Mouse (Mus musculus) heart, embryonic 16.5 days (tissue): ENCODE measurements around the gene Cfap206. TPM values are rescaled to one million over a fixed set of nuclear protein-coding genes. Genes with fewer than 3 reads are reported as not detected.

ENCODE experiments used
- ATAC-seq: fragments of 200-750 bp; cut with Nextera tagmentation; replicated peaks from 2 replicates; pipeline ENCODE4 v1.8.0; 2017; ENCODE audit warnings: moderate number of reproducible peaks; ENCODE audit not compliant: insufficient read depth, low FRiP score; ENCODE audit errors: extremely low read depth
- H3K27ac ChIP-seq: fragments of 300-500 bp; sonication (generic); 2 replicates; pipeline ENCODE4 v1.5.1; 2014; ENCODE audit warnings: mild to moderate bottlenecking, low read length, control low read depth, moderate library complexity
- H3K27me3 ChIP-seq: fragments of 300-500 bp; sonication (generic); 2 replicates; pipeline ENCODE4 v1.6.1; 2014; ENCODE audit warnings: low read length, mixed read lengths; ENCODE audit not compliant: control insufficient read depth, insufficient read depth
- H3K36me3 ChIP-seq: fragments of 300-500 bp; sonication (generic); 2 replicates; pipeline ENCODE4 v1.6.1; 2014; ENCODE audit not compliant: control insufficient read depth, insufficient read depth
- H3K4me1 ChIP-seq: fragments of 300-500 bp; sonication (generic); 2 replicates; pipeline ENCODE4 v1.6.1; 2014; ENCODE audit warnings: low read length, mixed read lengths; ENCODE audit not compliant: control insufficient read depth, insufficient read depth
- H3K4me2 ChIP-seq: fragments of 300-500 bp; sonication (generic); 2 replicates; pipeline ENCODE4 v1.6.1; 2014; ENCODE audit warnings: low read depth, mild to moderate bottlenecking, control low read depth, low read length
- H3K4me3 ChIP-seq: fragments of 300-500 bp; sonication (generic); 2 replicates; pipeline ENCODE4 v1.5.1; 2014; ENCODE audit warnings: mild to moderate bottlenecking, control low read depth, low read length
- H3K9ac ChIP-seq: fragments of 300-500 bp; sonication (generic); 2 replicates; pipeline ENCODE4 v1.6.1; 2014; ENCODE audit warnings: low read length, control low read depth
- H3K9me3 ChIP-seq: fragments of 300-500 bp; sonication (generic); replicated peaks from 2 replicates; pipeline ENCODE4 v1.6.1; 2016; ENCODE audit warnings: low read length; ENCODE audit not compliant: control insufficient read depth
- WGBS: fragments of 180-500 bp; shearing (Covaris S2); extraction: QIAGEN DNeasy Blood & Tissue Kit; methylation state at CpG from one replicate; pipeline ENCODE4 v1.1.7; 2014; 5-methylcytosine and 5-hydroxymethylcytosine counted together
- polyA plus RNA-seq: library from polyadenylated mRNA; unstranded; fragments of >200 nt; fragmentation: Nextera tagmentation; extraction: Ambion mirVana; gene quantifications from 2 replicates; pipeline ENCODE4 v1.2.1, GENCODE M21; 2015

The Cfap206 gene
- polyA plus RNA-seq, 1 experiment from 2014 or later, result 1.3 TPM

DNA sequence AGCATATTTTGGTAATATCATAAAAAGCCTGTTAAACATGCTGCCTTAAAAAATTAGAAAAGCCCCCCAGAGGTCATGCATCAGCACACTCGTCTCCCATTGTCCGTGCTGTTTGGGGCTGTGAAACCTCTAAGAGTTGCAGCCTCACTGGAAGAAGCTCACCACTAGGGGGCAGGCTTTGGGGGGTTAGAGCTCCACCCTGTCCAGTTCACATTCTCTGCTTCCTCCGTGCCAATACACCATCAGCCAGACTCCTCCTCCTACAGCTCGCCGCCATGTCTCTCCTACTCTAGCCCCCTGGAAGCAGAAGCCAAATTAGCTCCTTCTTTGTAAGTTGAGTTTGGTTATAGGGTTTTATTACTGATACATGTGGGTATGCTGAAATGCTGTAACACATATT lies 28.5 kb downstream of the Cfap206 start:
- Histone ChIP-seq H3K4me1 (no peaks in the 10 kb centered on the region), H3K4me2 (no peak overlapping the region), H3K27me3 (no peaks in the 10 kb centered on the region), H3K36me3 (no peaks in the 10 kb centered on the region), H3K27ac (no peak overlapping the region), H3K4me3 (no peak overlapping the region), H3K9me3 (no peaks in the 10 kb centered on the region), H3K9ac (no peak overlapping the region)
- no peak for ATAC-seq
- 51% methylated on average over 5 of the region's 5 CpGs for WGBS

DNA sequence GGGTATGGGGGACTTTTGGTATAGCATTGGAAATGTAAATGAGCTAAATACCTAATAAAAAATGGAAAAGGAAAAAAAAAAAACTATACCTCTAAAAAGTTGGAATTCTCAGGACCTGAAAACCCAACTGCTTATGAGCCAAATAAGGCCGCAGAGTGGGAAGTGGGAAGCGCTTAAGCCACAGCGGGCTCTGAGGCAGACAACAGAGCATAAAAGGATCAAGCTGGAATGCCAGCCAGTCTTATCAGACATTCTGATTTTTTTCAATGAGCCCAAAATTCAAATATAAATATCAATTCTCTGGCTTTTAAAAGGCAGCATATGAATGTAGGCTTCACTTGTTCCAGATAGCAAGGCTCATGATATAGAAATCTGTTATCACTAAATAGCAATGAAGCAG lies 42.0 kb downstream of the Cfap206 start:
- H3K4me1 ChIP-seq, result no peaks in the 10 kb centered on the region; the same call in 1 of the 2 replicates
- 68% methylated on average over 3 of the region's 3 CpGs for WGBS
- no peaks in the 10 kb centered on the region for H3K36me3 ChIP-seq
- no peak overlapping the region for H3K9ac ChIP-seq
- H3K9me3 ChIP-seq, result no peaks in the 10 kb centered on the region
- ATAC-seq, result no peak
- no peaks in the 10 kb centered on the region for H3K27me3 ChIP-seq
- no peak overlapping the region for H3K4me3 ChIP-seq
- H3K4me2 ChIP-seq, result peak overlapping the region; percentile 63; the same call in 1 of the 2 replicates
- H3K27ac ChIP-seq, result no peak overlapping the region

DNA sequence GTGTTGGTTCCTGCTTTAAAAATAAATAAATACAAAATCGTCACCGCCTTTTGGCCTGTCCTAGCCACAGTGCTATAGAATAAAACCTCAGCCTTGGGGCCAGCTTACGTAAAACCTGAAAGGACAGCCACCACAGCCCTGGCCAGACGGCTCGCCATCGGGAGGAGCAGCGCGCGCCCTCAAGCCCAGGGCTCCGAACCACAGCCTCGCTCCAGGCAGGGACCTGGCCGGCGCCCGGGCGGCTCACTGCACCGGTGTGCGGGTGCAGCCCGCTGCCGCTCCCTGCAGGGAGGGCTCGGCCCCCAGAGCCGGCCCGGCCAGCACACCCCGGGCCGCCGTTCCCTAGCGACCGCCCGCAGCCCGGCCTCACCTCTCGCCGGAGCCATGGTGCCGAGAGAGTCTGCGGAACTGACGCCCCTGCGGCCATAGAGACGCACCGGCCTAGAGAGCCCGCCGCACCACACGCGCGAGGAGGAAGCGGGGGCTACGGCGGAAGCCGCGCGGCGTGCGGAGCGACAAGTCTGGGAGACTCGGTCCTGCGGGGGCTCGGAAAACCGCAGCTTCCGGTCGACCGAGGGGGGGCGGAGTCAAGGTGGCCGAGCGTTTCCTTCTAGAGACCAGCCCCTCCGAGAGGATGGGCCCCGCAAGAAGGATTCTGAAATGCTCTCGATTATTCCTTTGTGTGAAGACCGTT lies 43.0 kb downstream of the Cfap206 start, which contains the start of gene Slc35a1:
TSS of gene Slc35a1 (minus strand) at position 565 of the 694 bp plus-strand sequence.
- H3K4me2 ChIP-seq, result peak within 1 kb of the TSS; percentile 63
- peak within 1 kb of the TSS; percentile 85 for H3K27ac ChIP-seq
- ATAC-seq, result peak; percentile 98
- no peaks in the 10 kb centered on the region for H3K9me3 ChIP-seq
- H3K36me3 ChIP-seq, result 0 out of 2 replicates have a peak, but pooled peaks cover 2% of the 10 kb centered on the region
- H3K4me3 ChIP-seq, result peak within 1 kb of the TSS; percentile 78
- H3K27me3 ChIP-seq, result no peaks in the 10 kb centered on the region
- WGBS, result under 1% methylated on average over 62 of the region's 65 CpGs
- peak within 1 kb of the TSS; percentile 89 for H3K9ac ChIP-seq
- H3K4me1 ChIP-seq, result no peaks in the 10 kb centered on the region; the same call in 1 of the 2 replicates

DNA sequence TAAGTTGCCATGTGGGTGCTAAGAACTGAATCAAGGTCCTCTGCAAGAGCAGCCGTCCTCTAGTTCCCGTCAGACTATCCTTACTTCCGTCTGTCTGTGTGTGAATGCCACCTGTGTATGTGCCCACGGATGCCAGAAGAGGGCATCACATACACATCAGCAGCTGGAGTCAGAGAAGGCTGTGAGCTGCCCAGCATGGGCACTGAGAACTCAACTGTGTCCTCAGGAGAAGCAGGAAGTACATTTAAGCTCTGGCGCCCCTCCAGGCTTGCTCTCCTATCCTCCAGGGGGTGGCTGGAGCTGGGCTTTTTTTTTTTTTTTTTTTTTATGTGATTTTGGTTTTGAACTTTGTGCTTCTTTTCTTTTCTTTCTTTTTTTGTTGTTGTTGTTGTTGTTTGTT lies 49.5 kb downstream of the Cfap206 start:
- WGBS, result 87% methylated on average over 5 of the region's 5 CpGs
- H3K4me1 ChIP-seq, result no peaks in the 10 kb centered on the region
- no peaks in the 10 kb centered on the region for H3K9me3 ChIP-seq

DNA sequence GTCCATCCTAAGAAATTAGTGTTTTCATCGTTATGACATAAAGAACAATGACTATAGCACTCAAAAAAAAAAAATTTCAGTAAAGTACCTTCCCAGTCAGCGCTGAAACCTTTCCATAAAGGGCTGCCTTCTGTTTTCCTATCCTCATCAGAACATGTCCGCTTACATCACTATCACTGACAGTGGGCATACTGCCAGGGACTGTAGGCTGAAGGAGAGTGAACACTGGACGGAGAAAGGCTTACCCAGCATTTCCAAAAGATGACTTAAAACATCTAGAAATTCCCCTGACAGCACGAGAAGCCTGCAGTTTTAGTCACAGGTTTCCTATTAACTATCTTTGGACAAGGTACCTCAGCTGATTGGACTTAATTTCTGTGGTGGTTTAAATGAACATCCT lies 56.3 kb downstream of the Cfap206 start:
- H3K4me1 ChIP-seq, result peaks cover 4% of the 10 kb centered on the region
- no peak overlapping the region for H3K9ac ChIP-seq
- WGBS, result 49% methylated on average over 5 of the region's 5 CpGs
- no peaks in the 10 kb centered on the region for H3K27me3 ChIP-seq
- no peaks in the 10 kb centered on the region for H3K9me3 ChIP-seq
- no peak overlapping the region for H3K4me3 ChIP-seq
- H3K4me2 ChIP-seq, result no peak overlapping the region
- no peak for ATAC-seq
- H3K36me3 ChIP-seq, result peaks cover 18% of the 10 kb centered on the region
- H3K27ac ChIP-seq, result no peak overlapping the region

More for the DNA sequence above, 49.5 kb downstream of the Cfap206 start:
- H3K36me3 ChIP-seq, result peaks cover 16% of the 10 kb centered on the region; the same call in 1 of the 2 replicates
- H3K27me3 ChIP-seq, result no peaks in the 10 kb centered on the region
- H3K4me2 ChIP-seq, result no peak overlapping the region
- no peak for ATAC-seq
- H3K4me3 ChIP-seq, result no peak overlapping the region
- no peak overlapping the region for H3K9ac ChIP-seq
- no peak overlapping the region for H3K27ac ChIP-seq

DNA sequence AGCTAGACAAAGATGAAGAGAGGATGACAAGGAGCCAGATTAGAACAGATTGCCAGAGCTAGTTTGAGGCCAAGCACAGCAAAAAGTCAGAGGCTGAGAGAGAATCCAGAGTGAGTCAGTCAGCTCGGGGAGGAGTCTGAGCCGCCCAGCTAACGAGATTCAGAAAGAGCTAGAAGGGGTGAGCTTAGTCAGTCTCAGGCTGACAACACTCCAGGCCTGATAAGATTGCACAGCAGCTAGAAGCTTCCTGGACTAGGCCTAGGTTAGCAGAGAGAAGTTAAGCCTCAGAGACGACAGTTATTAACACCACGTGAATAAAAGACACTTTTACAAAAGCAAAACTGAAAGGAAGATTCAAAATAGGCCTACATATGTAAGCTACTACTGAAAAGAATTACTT lies 62.1 kb downstream of the Cfap206 start:
- no peak overlapping the region for H3K9ac ChIP-seq
- no peak overlapping the region for H3K27ac ChIP-seq

DNA sequence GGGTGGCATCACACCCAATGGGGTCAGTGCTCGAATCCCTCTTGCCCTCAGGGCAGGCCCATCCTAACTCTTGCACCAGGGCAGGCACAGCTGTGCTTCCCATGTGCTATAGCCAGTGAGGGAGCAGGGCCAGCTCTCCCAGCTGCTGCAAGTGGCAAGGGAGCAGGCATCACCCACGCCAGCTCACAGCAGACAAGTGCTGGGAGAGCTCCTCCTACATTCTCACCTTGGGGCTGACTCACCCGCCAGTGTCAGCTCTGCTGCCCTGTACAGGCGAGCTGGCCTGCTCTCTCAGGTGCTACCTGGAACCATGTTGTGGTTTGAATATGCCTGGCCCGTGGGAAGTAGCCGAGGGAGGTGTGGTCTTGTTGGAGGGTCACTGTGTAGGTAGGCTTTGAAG lies 68.1 kb downstream of the Cfap206 start:
- Histone ChIP-seq H3K9ac (no peak overlapping the region), H3K9me3 (no peaks in the 10 kb centered on the region), H3K4me1 (no peaks in the 10 kb centered on the region), H3K27ac (no peak overlapping the region), H3K36me3 (peaks cover 43% of the 10 kb centered on the region), H3K27me3 (no peaks in the 10 kb centered on the region), H3K4me2 (no peak overlapping the region), H3K4me3 (no peak overlapping the region)
- 77% methylated on average over 6 of the region's 6 CpGs for WGBS
- no peak for ATAC-seq

More for the DNA sequence above, 62.1 kb downstream of the Cfap206 start:
- Histone ChIP-seq H3K4me3 (no peak overlapping the region), H3K27me3 (no peaks in the 10 kb centered on the region), H3K9me3 (no peaks in the 10 kb centered on the region), H3K4me1 (no peaks in the 10 kb centered on the region), H3K36me3 (peaks cover 30% of the 10 kb centered on the region), H3K4me2 (no peak overlapping the region)
- WGBS, result 71% methylated on average over 5 of the region's 5 CpGs
- no peak for ATAC-seq

DNA sequence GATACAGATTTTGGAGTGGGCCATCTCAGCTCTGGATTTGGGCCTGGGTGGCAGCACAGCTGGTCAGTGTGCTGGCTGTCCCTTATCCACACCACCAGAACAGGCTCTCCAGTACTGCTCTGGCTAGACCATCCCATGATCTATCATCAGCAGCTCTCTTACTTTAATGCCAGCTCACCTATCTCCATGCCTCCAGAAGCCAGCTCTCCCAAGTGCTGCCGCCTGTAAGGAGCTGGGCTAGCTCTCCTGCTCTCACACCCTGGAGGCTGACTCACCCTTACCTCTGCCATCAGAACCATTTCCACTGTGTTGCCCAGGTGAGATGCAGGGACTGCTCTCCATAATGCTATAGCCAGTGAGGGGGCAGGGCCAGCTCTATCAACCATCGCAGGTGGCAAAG lies 68.5 kb downstream of the Cfap206 start:
- Histone ChIP-seq H3K4me3 (no peak overlapping the region), H3K4me2 (no peak overlapping the region), H3K9ac (no peak overlapping the region), H3K4me1 (no peaks in the 10 kb centered on the region), H3K27me3 (no peaks in the 10 kb centered on the region), H3K9me3 (no peaks in the 10 kb centered on the region), H3K27ac (no peak overlapping the region), H3K36me3 (peaks cover 46% of the 10 kb centered on the region)
- ATAC-seq, result no peak
- WGBS, result 88% methylated on average over 2 of the region's 2 CpGs

DNA sequence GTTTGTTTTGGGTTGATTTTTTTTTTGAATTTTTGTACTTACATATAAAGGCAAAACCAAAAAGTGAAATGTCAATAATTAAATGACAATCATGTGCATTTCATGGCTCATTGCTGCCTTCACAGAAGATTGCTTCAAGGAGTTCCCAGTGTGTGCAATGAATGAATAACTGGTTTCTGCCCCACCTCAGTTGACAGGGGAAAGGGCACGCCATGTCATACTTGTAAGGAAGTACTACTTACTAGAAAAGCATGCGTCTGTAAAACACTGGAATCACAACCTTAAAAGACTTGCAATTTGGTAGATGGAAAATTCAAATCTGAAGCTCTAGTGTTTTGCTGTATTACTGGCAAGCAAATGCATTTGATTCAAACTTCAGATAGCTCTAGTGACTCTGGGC lies 71.0 kb downstream of the Cfap206 start:
- no peaks in the 10 kb centered on the region for H3K27me3 ChIP-seq
- H3K4me3 ChIP-seq, result no peak overlapping the region
- ATAC-seq, result no peak
- H3K4me2 ChIP-seq, result no peak overlapping the region
- H3K27ac ChIP-seq, result no peak overlapping the region
- WGBS, result 87% methylated on average over 2 of the region's 2 CpGs
- H3K4me1 ChIP-seq, result no peaks in the 10 kb centered on the region
- peaks cover 55% of the 10 kb centered on the region for H3K36me3 ChIP-seq
- no peaks in the 10 kb centered on the region for H3K9me3 ChIP-seq
- H3K9ac ChIP-seq, result no peak overlapping the region
